Mouse (Mus musculus) liver, postnatal 0 days (tissue): ENCODE results near the gene Spry1. TPM values are rescaled to one million over a fixed set of nuclear protein-coding genes. Genes with fewer than 3 reads are reported as not detected.

Source experiments
- ATAC-seq: fragments of 200-750 bp; cut with Nextera tagmentation; 2 replicates; pipeline ENCODE4 v1.8.0; 2017; ENCODE audit warnings: mild to moderate bottlenecking, moderate library complexity
- DNase-seq: peaks from one replicate; pipeline ENCODE4 v3.0.0-alpha.2; 2016
- H3K27ac ChIP-seq: fragments of 300-500 bp; sonication (generic); 2 replicates; pipeline ENCODE4 v1.5.1; 2014; ENCODE audit warnings: antibody characterized with exemption, moderate library complexity, mild to moderate bottlenecking, low read depth
- H3K27me3 ChIP-seq: fragments of 300-500 bp; sonication (generic); 2 replicates; pipeline ENCODE4 v1.6.1; 2014; ENCODE audit warnings: low read length, control low read depth, mixed read lengths; ENCODE audit not compliant: insufficient read depth
- H3K36me3 ChIP-seq: fragments of 300-500 bp; sonication (generic); replicated peaks from 2 replicates; pipeline ENCODE4 v1.6.1; 2014; ENCODE audit warnings: mild to moderate bottlenecking, control low read depth, low read length, moderate library complexity, mixed read lengths; ENCODE audit not compliant: insufficient read depth
- H3K4me1 ChIP-seq: fragments of 300-500 bp; sonication (generic); 2 replicates; pipeline ENCODE4 v1.6.1; 2014; ENCODE audit warnings: antibody characterized with exemption, mild to moderate bottlenecking, control low read depth; ENCODE audit not compliant: insufficient read depth
- H3K4me2 ChIP-seq: fragments of 300-500 bp; sonication (generic); 2 replicates; pipeline ENCODE4 v1.6.1; 2014; ENCODE audit warnings: low read depth, mild to moderate bottlenecking, low read length, moderate library complexity, mixed read lengths
- H3K4me3 ChIP-seq: fragments of 300-500 bp; sonication (generic); 2 replicates; pipeline ENCODE4 v1.5.1; 2014; ENCODE audit warnings: low read depth, low read length
- H3K9ac ChIP-seq: fragments of 300-500 bp; sonication (generic); replicated peaks from 2 replicates; pipeline ENCODE4 v1.6.1; 2014; ENCODE audit warnings: mild to moderate bottlenecking, moderate library complexity
- H3K9me3 ChIP-seq: fragments of 300-500 bp; sonication (generic); 2 replicates; pipeline ENCODE4 v1.6.1; 2016; ENCODE audit warnings: mild to moderate bottlenecking, control low read depth, low read length, mixed read lengths
- CTCF ChIP-seq: sonication (generic); IDR thresholded peaks from 2 replicates; pipeline ENCODE4 v1.5.1; 2016; ENCODE audit warnings: antibody characterized with exemption, low read depth
- EP300 ChIP-seq: IDR thresholded peaks from 2 replicates; pipeline ENCODE4 v1.6.1; 2016; ENCODE audit warnings: antibody characterized with exemption, low read depth, mild to moderate bottlenecking
- WGBS: fragments of 180-500 bp; shearing (Covaris S2); extraction: QIAGEN DNeasy Blood & Tissue Kit; methylation state at CpG from one replicate; pipeline ENCODE4 v1.1.7; 2014; ENCODE audit not compliant: insufficient replicate concordance; 5-methylcytosine and 5-hydroxymethylcytosine counted together
- polyA plus RNA-seq: library from polyadenylated mRNA; unstranded; fragments of >200 nt; fragmentation: Nextera tagmentation; extraction: Ambion mirVana; gene quantifications from 2 replicates; pipeline ENCODE4 v1.2.1, GENCODE M21; 2015

The Spry1 gene
- polyA plus RNA-seq, 1 experiment from 2014 or later: 3.7 TPM

DNA sequence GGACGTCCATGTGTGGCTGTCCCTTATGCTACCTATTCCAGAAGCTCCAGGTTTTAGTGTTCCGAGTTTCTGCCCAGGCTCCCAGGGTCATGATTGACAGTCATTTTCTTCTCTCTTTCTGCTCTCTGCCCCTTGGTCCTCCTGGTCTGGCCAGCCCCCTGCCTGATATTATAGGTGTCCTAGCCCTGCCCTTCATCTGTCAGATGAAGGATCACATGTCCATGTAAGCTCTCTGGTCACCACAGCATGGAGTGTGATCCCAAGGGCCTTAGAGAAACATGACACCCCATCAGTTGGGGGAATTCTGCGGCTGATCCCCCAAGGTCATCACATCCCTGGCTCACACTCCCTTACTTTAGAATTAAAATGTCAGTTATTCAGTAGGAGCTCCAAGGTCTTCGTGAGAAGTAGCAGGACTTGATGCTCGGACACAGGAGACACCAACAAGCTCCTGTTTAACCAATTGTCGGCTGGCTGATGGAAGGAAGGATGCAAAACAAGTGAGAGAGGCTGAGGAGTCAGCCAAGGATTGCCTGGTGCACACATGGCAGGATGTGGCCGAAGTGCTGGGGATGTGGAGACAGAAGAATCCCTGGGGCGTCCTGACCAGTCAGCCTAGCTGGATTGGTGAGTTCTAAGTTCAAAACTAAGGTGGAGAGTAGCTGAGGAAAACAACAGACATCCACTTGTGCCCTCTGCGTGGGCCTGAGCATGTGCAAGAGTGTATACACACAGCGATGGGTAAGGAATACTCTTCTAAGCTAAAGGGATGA lies 24.7 kb upstream of the Spry1 start:
- Histone ChIP-seq H3K9me3 (no peaks in the 10 kb centered on the region), H3K27me3 (no peaks in the 10 kb centered on the region), H3K4me2 (no peak overlapping the region), H3K4me3 (no peak overlapping the region), H3K27ac (no peak overlapping the region), H3K9ac (no peak overlapping the region), H3K36me3 (no peaks in the 10 kb centered on the region), H3K4me1 (no peaks in the 10 kb centered on the region)
- WGBS: 75% methylated on average over 10 of the region's 10 CpGs
- ATAC-seq (no peak), DNase-seq (no peak)
- TF ChIP-seq CTCF: no peak
- TF ChIP-seq EP300: no peak

DNA sequence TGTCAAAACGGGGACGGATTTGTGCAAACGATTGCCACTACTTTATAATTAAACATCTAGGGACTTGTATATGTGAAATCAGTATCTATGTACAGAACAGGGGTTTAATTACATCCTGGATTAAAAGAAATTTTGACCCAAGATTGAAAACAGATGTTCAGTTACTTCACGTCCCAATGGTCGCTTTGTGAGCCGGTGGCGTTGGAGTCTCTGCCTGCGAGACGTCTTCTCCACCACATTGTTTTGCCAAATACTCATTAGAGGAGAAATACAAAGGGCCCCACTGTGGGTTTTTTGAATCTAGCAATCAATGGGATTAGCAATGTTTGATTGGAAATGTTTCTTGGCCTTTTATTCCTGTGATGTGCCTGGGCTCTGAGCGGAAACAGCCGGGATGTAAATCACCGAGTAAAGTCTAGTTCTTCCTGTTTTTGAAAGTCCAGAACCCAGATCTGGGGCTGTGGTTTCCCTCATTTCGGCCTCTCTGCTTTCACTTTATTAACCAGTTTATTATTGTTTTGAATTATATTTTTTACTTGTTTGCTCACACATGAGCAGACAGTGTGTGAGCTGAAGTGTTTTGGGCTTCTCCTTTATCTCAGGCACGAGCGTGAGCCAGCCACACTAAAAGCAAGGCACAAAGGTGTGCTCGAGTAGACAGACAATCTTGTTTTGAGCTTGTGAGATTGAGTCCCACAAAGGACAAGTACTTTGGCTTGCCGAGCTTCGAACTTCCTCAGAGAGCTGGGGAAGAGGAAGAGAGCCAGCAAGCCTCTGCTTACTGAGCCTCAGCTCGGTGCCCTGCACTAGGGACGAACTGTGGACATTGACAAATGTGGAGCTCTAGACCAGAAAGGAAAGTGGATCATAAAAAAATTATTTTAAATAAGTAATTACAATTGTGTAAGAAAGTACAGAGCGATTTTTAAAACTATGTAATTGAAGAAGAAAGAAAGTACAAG lies 22.9 kb upstream of the Spry1 start:
- peak overlapping the region; percentile 38; the same call in 1 of the 2 replicates for H3K4me2 ChIP-seq
- ATAC-seq: no peak
- no peak overlapping the region for H3K27ac ChIP-seq
- H3K9me3 ChIP-seq: no peaks in the 10 kb centered on the region
- H3K9ac ChIP-seq: no peak overlapping the region
- H3K36me3 ChIP-seq: no peaks in the 10 kb centered on the region
- no peaks in the 10 kb centered on the region for H3K4me1 ChIP-seq
- H3K4me3 ChIP-seq: no peak overlapping the region
- no peak for DNase-seq
- no peak for TF ChIP-seq EP300
- TF ChIP-seq CTCF: no peak
- H3K27me3 ChIP-seq: no peaks in the 10 kb centered on the region
- 58% methylated on average over 21 of the region's 21 CpGs for WGBS

DNA sequence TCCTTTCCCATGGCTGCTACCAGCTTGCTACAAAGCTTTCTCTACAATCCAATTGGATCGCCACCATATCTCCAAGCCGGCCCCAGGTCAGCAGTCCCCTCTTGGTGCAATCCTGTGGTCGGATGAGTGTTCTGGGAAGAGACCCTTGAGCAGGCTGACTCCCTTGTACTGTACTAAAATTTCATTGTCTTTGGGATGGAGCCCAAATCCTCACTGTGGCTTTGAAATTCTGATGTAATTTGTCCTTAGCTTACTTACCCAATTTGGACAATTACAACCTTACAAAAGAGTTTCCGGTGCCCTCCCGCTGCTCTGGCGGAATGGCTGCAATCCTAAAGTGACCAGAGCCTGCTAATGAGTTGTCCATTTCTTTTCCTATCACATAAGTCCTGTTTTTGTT lies 7.5 kb upstream of the Spry1 start:
- no peak overlapping the region for H3K4me2 ChIP-seq
- no peaks in the 10 kb centered on the region for H3K4me1 ChIP-seq
- H3K9ac ChIP-seq: no peak overlapping the region
- no peak overlapping the region for H3K4me3 ChIP-seq
- H3K27ac ChIP-seq: no peak overlapping the region
- ATAC-seq: no peak
- H3K27me3 ChIP-seq: no peaks in the 10 kb centered on the region
- no peak for DNase-seq
- H3K9me3 ChIP-seq: no peaks in the 10 kb centered on the region
- no peak for TF ChIP-seq EP300
- no peak for TF ChIP-seq CTCF
- 93% methylated on average over 6 of the region's 6 CpGs for WGBS
- no peaks in the 10 kb centered on the region for H3K36me3 ChIP-seq

DNA sequence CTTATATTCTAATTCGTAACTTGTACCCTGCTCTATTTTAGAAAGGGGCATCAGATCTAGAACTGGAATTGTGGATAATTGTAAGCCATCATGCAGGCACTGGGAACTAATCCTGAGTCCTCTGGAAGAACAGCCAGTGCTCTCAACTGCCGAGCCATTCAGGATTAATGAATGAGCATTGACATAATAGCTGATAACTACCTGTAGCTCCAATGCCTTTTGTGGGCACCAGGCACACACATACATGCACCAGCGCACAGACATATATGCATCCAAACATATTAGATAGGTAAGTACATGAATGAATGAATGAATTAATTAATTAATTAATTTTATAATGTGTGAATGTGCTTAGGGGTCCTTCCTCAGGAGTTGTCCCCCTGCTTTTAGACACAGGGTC lies 7.0 kb upstream of the Spry1 start:
- TF ChIP-seq CTCF: no peak

DNA sequence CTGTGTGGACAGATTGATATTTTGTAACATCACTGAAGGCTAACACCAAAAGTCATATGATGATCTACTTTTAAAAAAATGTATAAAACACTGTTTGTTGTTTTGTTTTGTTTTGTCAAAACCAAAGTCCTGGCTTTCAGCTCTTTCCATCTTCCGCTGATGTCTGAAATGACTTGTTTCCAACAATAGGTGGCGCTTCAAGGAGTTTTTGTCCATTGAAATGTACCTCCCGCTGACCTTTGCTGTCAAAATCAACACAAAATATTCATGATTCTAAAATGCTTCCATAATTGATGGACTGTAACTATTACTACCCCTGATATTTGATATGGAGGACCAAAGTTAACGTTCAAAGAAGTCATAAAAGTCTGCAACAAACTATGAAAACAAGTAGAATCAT lies 5.1 kb upstream of the Spry1 start:
- WGBS: 28% methylated on average over 4 of the region's 4 CpGs
- Histone ChIP-seq H3K9me3 (no peaks in the 10 kb centered on the region), H3K27me3 (no peaks in the 10 kb centered on the region), H3K9ac (no peak overlapping the region), H3K4me2 (no peak overlapping the region), H3K36me3 (no peaks in the 10 kb centered on the region), H3K27ac (no peak overlapping the region), H3K4me3 (no peak overlapping the region), H3K4me1 (peaks cover 6% of the 10 kb centered on the region)
- TF ChIP-seq CTCF (peak; percentile 71), EP300 (no peak)
- ATAC-seq (no peak), DNase-seq (no peak)

More for the DNA sequence above, 7.0 kb upstream of the Spry1 start:
- ATAC-seq (no peak), DNase-seq (no peak)
- H3K4me1 ChIP-seq: no peaks in the 10 kb centered on the region
- WGBS: 87% methylated on average over 3 of the region's 3 CpGs
- no peaks in the 10 kb centered on the region for H3K9me3 ChIP-seq
- H3K4me3 ChIP-seq: no peak overlapping the region
- no peak overlapping the region for H3K9ac ChIP-seq
- no peak overlapping the region for H3K27ac ChIP-seq
- H3K36me3 ChIP-seq: no peaks in the 10 kb centered on the region
- no peak overlapping the region for H3K4me2 ChIP-seq
- no peaks in the 10 kb centered on the region for H3K27me3 ChIP-seq

DNA sequence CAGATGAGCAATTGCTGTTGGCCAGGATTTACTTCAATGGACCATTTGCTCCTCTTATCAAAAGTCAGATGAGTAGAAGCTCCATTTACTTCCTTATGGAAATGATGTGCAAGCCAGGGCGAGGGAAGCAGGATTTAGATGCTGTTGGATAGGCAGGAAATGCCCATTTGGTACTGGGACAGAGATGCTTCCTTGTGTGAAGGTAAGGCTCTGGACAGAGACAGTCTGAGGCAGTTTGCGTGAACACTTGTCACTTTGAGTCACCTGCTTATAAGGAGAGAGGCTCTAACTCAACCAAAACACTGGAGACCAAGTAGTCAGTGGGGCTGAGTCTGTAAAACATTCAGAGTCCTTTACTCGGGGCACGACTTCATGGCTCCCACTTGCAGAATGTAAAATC lies 2.8 kb upstream of the Spry1 start:
- Histone ChIP-seq H3K36me3 (no peaks in the 10 kb centered on the region), H3K4me1 (peaks cover 10% of the 10 kb centered on the region), H3K4me3 (no peak overlapping the region), H3K4me2 (no peak overlapping the region), H3K9ac (no peak overlapping the region), H3K27ac (no peak overlapping the region), H3K9me3 (no peaks in the 10 kb centered on the region), H3K27me3 (no peaks in the 10 kb centered on the region)
- 83% methylated on average over 4 of the region's 4 CpGs for WGBS
- TF ChIP-seq EP300 (no peak), CTCF (no peak)
- no peak for ATAC-seq
- DNase-seq: no peak
